Mouse (Mus musculus) fibroblast of lung, adult 2 months (primary cell): ENCODE measurements around the gene Rab3d.

Experiments
- DNase-seq: peaks from one replicate; pipeline ENCODE4 v3.0.0-alpha.2; 2011; ENCODE audit warnings: low read depth

Gene Rab3d

DNA sequence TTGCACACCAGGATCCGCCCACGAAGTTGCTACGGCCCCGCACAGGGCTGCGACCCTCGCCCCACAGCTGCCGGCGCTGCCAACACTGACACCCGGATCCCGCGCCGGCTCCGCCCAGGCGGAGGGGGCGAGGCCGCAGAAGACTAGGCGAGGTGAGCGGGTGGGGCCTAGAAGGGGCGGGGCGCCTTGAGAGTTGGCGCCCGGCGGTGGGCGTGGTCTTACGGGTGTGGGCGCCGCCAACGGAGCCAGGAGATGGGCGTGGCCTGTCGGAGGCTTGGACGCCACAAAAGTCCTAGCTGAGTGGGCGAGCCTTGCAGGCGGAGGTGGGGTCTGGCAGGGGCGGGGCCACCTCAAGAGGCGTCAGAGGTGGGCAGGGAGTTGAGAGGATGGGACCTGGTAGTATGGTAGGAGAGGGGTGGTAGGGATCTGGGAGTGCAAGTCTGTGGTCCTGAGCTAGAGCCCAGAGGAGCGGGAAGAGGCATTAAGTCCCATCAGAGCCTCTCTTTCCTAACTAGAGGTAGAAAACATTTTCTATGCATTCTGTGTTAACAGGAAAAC lies at the start of gene Rab3d:
TSS of gene Rab3d (minus strand) at position 158 of the 558 bp plus-strand sequence.
- peak; percentile 58 for DNase-seq

DNA sequence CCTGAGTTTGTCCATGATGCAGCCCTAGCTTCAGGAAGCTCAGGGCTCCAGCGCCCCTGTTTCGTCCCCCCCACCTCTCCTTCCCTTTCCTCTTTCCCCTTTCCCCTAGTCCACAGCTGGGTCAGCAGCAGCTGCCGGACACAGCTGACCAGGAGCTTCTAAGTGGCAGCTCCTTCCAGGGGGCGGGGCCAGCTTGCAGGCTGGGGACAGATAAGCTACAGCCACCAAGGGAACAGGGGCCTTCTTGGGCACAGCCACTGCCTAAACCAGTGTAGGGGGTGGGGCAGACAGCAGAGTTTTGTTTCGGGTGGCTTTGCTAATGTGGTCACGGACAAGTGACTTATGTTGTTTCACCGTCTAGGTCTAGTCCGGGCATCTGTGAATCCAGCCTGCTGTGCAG lies 45.4 kb upstream of the Rab3d start, which contains the start of gene Epor:
TSS of gene Epor (minus strand) at position 90 of the 400 bp plus-strand sequence.
- DNase-seq, result no peak

DNA sequence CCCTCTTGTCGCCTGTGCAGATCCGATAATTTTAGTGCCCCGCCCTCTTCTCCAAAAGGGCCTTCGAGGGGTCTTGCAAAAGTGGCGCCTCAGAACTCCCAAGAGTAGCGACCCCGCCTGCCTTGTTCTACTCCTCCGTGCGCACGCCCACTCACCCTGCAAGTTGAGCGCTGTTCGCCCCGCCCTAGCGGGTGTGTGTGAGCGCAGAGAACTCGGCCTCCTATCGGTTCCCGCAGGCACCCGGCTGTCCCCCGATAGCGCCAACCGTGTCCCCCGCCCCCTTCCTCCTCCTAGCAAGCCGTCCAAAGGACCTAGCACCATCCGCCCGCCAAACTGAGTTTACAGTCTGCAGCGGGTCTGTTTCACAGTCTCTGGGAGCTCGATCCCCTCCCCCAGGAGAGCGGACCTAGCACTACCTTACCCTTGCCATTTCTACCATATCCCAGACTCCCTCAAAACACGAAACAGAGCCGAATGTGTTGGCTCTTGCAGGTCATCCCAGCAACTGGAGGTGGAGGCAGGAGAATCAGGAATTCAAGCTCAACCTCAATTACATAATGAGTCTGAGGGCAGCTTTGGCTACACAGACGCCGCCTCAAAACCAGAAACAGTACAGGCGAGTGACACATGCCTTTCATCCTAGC lies 44.5 kb upstream of the Rab3d start:
- peak; percentile 5 for DNase-seq

DNA sequence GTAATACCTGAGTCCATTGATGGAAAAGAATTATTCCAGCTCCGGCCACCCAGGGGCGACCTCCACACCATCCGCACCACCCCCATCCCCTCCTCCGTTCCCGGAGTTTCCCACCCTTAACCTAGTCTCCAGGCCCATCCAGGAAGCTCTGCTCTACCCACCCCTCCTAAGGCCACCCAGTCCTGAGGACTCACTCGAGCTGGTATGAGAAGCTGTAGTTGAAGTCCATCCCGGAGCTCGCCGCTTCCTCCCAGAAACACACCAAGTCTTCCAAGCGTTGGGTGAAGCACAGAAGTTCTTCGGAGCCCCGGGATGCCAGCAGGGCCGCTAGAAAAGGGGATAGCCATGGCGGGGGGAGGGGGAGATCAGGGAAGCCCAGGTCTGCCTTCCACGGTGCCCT lies 44.0 kb upstream of the Rab3d start:
- no peak for DNase-seq

DNA sequence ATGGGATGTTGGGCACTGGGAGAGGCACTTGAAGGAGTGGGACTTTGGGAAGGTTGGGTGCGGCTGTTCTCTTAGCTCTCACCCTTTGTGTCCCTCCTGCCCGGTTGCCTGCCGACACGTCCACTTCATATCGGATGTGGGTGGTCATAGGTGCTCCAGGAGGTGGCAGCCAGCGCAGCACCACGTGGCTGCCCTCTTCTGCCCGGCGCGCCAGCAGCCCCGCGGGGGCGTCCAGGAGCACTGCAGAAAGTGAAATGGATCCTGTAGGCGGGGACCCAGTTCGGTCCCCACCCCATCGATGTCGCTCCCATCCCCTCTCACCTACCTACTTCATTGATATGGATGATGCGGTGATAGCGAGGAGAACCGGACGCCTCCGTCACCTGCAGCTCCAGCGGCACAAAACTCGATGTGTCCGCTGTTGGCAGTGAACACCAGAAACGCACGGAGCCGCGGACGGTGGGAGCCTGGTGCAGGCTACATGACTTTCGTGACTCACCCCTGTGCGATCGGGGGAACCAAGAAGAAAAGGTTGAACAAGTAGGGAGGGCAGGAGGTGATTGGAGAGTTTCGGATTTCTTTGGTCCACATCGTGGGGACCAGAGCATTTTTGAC lies 43.5 kb upstream of the Rab3d start:
- DNase-seq, result no peak

DNA sequence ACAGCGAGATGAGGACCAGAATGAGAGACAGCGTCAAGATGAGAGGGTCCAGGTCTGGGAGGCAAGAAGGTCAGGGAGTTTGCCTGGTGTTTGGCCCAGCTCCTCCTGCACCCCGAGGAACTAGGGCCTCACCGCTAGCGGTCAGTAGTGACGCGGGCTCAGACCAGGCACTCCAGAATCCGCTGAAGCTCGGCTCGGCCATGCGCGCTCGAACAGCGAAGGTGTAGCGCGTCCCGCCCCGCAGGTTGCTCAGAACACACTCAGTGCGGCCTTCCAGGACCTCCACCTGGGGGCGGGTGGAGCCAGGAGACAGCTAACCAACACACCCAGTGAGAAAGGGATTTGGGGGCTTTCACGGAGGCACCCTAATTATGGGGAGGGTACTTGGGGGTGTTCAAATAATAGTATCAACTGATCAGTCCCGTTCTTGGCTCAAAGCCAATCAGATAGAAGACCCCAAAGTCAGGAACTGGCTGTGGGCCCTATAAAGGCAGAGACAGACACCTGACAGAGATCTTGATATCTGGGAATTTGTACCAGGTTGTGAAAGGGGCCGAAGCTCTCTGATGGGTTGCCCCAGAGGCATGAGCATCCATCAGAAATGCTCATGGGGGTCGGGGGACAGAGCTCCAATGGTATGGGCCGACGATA lies 42.7 kb upstream of the Rab3d start:
- DNase-seq, result no peak

DNA sequence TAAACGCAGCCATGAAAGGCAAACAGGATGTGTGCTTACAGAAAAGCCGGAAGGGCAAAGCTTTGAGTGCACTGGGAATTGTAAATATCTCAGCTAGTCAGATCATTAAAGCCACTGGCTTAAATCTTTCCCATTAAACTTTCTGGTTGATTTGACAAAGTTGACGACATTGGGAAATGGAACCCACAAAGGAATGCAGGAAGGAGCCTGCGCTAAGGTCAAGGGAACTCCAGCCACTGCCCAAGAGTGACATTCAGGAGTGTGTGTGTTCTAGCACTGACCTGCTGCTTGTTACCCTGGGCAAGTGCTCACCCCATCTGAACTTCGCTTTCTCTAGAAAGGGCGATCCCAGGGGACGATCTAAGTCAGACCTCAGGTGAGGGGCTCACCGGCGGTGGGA lies 42.1 kb upstream of the Rab3d start:
- DNase-seq, result no peak

DNA sequence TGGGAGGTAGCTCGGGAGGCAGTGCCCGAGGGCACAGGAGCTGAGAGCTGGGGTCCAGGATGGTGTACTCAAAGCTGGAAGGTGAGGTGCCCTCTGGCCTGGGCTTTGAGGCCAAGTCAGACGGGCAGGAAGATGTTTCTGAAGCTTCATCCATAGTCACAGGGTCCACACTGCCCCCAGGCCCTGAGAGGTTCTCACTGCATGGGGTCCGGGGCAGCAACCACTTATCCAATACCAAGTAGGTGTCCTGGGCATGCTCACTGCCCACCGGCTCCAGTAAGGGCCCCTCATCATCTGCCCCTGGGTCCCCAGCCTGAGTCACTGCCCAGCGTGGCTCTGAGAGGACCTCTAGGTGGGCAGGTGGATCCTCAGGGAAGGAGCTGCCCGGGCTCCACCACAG lies 41.3 kb upstream of the Rab3d start:
- DNase-seq, result no peak

DNA sequence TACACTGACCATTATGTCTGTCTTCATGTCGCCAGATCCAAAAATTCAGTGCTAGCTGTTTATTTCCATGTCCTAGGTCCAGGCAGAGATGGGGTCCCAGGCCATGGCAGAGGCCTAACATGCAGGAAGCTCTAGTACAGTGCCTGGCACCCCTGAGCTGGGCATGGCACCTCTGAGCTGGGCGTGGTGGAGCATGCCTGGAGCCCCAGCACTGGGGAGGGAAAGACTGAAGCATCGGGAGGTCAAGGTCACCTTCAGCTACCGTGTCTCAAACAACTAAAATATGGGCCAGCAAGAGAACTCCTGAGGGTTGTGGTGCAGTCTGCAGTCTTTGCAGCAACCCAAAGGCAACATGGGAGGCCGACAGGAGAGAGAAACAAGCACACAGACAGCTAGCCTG lies 40.4 kb upstream of the Rab3d start:
- no peak for DNase-seq

DNA sequence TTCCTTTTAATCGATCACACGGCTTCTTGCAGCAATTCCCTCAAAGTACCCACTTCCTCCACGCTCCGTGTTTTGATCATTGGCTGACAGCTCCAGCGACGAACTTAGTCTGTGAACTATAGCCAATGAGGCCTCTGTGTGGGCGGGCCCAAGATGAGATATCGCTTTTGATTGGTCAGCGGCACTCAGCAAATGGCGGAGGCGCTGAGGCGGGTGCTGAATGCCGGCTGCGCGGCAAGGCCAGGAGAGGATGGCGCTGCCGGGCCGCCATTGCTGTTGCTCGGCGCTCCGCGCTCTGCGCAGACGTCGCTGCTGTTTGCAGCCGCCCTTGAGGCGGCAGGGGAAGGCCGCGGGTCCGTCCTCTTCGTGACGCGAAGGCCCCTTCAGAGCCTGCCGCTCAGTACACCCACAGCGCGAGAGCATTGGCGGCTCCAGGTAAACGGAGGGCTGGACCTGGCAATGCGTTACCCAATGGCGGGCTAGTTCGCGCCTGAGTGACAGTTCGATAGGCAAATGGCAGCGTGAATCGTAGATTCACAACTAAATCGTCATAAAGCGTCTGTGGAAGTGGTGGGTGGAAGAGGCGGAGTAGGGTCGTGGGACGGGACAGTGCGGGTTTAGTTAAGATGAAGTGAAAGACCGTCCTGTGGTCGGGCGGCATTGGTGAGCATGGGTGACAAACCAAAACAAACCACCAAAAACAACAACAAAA lies 37.7 kb upstream of the Rab3d start, which contains the start of gene Swsap1:
TSS of gene Swsap1 (plus strand) at position 186 of the 712 bp plus-strand sequence.
- DNase-seq, result peak; percentile 98

DNA sequence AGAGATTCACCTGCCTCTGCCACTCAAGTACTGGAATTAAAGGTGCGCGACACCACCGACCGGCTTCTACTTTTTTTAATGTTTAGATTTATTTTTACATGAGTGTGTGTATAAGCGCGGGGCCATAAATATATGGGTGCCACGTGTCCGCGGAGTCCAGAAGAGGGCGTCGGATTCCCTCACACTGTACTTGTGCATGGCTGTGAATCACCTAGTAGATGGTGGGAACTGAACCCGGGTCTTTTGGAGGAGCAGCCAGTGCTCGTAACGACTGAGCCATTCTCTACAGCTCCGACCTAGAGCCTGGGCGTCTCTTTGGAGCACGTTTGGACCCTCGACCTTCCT lies 37.2 kb upstream of the Rab3d start:
- DNase-seq, result no peak

DNA sequence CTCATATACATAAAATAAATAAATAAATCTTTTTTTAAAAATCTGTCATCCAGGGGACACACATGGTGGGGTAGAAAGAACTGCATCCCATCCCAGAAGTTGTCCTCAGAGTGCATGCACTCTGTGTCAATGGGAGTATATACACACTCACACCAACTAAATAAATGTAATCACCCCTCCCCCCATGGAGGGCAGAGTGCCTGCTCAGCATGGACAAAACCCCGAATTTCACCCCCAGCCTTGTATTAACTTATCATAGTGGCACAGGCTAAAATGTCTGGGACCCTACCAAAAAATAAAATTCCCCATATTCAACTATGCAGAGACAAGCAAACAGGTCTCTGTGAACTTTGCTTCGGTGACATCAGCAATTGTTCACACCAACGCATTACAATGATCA lies 36.6 kb upstream of the Rab3d start:
- DNase-seq, result no peak

DNA sequence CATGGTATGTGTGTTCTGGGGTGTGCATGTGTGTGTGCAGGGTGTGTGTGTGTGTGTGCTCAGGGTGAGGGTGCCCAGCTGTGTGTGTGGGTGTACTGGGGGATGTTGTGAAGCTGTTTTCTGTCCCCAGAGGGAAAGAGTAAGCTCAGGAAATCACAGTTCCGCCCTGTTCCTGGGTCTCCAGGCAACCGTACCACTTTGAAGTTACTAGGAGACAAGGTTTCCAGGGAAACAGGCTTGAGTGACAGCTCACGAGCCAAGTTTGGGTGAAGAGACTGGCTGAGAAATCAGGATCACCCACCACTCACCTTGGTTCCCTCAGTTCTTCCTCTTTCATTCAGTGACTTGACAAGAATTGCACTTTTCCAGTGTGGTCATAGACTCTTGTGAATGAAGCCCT lies 35.6 kb upstream of the Rab3d start:
- DNase-seq, result no peak

DNA sequence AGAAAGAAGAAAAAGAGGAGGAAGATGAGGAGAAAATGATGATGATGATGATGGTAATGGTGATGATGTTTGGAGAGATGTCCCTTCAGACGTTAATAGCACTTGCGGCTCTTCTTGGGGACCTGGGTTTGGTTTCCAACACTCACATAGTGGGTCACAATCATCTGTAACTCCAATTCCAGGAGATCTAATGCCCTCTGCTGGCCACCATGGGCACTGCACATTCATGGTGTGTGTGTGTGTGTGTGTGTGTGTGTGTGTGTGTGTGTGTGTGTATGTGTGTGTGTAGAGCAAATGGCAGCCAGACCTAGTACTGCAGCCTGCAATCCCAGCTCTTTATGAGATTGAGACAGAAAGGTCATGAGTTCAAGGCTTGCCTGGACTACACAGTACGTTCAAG lies 34.0 kb upstream of the Rab3d start:
- no peak for DNase-seq

DNA sequence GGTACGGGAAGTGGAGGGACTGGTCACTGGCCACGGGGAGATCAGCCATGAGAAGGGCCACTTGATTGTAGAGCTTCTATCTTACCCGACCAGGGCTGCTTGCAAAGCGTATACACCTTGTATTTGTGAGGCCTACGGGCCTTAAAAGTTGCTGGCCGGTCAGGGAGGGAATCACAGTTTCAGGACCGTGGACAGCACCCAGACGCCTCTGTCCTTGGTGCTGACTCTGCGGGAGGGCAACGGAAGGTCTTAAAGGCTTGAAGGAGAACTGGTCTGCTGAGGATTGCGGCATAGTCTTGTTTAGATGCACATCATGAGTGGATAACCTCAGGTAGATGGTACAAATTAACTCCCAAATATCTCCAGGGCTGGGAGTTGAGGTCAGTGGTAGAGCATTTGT lies 32.3 kb upstream of the Rab3d start:
- DNase-seq, result no peak

DNA sequence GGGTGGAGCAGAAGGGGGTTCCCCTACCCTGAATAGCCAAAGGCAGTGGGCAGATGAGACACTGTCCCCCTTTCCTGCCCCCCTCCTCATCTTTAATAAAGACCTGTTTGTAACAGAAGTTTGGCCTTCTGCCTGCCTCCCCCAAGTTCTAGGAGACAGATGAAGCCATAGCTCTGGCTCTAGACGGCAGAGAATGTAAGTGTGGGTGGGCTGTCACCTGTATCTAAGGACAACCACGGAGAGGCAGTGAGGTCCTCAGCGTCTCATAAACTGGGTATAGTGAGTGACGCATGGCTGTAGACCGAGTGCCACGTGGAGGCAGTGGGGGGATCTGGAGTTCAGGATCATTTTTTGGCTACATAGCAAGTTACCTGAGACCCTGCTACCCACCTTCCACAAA lies 30.8 kb upstream of the Rab3d start:
- DNase-seq, result no peak

DNA sequence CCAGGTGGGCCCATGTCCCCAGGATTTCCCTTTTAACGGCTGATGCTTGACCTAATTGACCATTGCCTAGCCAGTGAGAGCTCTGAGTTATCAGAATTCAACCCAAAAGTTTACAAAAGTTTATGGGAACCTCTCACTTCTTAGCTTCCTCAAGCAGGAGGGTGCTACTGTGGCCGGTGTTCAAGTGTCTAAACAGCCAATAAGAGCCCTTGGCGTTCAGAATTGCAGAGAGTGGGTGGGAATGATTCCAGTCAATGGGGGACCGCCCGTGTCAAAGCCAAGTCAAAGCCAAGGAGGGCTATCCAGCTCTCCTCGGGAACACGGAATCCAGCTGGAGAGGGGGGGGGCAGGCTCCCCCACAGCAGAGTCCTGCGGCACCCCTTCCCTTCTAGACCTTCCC lies 30.2 kb upstream of the Rab3d start:
- no peak for DNase-seq

DNA sequence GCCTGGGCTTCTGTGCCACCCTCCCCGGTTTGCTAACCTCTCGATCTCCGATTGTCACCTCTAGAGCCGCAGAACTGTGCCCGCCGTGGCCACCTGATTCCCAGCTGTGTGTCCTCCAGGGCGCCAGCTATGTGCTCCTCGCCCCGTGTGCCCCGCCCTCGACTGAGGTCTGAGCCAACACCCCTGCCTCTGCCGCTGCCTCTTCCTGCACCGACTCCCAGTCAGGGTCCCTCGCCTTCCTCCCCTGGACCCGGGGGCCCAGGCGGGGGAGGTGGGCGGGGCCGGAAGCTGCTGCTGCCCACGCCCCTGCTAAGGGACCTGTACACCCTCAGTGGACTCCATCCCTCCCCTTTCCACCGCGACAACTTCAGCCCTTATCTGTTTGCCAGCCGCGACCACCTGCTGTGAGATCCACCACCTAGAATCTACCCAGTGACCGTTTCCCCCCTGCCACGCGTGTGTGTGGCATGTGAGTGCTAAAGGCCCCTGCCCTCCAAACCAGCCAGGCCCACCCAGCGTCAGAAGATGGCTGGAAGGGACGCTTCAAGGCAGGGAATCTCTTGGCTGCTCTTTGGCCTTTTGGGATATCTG lies 29.6 kb upstream of the Rab3d start:
- DNase-seq, result no peak

DNA sequence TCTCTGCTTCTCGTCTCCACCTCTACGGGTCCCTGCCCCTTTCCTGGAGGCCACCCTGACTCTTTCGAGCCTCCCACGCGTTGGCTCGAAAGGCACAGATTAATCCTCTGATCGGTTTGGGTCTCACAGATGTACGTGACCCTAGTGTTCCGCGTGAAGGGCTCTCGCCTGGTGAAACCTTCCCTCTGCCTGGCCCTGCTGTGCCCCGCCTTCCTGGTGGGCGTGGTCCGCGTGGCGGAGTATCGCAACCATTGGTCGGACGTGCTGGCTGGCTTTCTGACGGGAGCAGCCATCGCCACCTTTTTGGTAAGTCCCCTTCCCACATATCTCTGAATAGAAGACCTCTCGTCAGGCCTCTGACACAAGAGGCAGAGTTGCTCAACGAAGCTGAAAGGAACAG lies 26.3 kb upstream of the Rab3d start:
- no peak for DNase-seq

DNA sequence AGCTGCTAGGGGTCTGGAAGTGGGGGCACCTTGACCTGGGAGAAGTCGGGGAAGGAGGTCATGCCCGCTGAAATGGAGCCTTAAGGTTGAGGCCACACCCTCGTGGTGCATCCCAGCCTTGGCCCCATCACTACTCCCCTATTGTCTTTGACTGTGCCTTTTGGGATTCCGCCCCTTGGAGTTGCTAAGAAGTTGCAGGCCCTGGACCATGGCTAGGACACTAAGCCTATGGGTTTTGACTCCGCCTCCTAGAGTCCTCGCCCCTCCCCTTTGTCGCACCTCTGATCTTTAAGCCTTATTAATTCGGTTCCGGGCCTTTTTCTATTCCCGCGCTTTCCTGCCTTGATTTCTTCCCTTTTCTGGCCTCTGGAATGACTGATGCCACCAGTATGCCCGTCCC lies 25.6 kb upstream of the Rab3d start:
- DNase-seq, result no peak

DNA sequence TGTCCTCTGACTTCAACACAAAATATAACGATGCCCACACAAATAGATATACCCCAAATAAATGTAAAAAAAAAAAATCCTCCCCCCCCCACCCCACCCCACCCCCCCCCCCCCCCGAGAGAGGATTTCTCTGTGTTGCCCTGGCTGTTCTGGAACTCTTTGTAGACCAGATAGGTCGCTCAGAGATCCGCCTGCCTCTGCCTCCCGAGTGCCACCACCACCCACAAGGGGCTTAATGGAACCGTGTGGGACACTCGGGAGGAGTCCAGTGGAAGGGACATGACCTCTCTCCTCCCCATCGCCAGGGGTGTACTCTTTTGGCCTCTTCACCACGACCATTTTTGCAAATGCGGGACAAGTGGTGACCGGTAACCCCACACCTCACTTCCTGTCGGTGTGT lies 25.1 kb upstream of the Rab3d start:
- DNase-seq, result no peak

DNA sequence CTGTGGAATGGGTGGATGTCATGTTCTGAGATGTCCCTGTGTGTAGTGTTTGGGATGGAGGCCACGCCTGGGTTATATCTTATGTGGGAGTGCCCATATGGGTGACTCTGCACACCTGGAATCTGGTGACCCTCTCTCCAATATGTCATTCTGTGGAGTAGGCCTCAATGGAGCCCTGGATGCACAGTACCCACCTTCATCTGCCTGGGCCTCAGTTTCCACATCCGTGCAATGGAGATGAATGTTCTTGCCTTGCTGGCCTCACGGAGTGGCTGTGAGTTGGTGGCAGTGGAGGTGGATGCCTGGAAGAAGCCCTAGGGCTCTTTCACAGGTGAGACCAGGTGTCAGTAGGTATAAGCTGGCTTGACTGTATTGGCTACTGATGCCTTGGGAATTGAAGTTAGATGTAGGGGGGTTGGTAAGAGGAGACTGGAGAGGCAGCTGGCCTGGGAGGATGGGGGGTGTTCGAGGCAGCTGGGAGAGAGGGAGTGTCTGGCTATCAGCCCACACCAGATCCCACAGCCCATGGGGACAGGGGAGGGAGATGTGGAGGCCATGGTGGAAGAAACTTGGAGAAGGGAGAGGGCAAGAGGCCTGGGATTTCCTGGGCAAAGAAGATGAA lies 20.4 kb upstream of the Rab3d start:
- no peak for DNase-seq
